Mouse (Mus musculus): ENCODE results near the gene Dtx4.

Dtx4 gene

DNA sequence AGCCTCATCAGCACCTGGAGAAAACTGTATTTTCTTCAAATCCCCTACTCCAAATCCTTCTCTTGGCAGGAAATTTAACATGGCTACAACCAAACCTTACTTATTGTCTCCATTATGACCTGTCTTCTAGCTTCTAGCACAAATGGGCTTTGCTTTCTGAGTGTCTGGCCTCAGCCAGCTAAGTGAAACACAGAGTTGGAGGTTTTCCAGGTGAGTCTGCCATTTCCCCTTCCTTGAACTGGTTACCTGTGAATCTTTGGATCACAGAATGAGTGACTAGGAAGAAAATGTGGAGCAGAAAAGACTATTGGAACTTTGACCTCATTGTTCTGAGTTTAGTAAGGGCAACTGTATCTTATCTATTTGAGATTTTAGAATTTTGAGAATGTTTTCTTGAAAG is 83.9 kb downstream of the Dtx4 start, which contains the start of gene Olfr1441:
Gene Olfr1441 (plus strand): TSS at position 73 of the 400 bp plus-strand sequence.
- DNase-seq (ENCODE audit: low spot score) = no peak

Measured in testis, postnatal 14 days (tissue).